Mouse (Mus musculus): ENCODE results near the gene Igfbp7.

GRCm38 (mm10) chr5:77367145-77367544 lies 40.7 kb downstream of the Igfbp7 start:
- TF ChIP-seq GATA1 (IDR thresholded peaks at IDR 0.05; ENCODE audit: low read length) (no peak), TAL1 (IDR thresholded peaks at IDR 0.05; ENCODE audit: low read length) (no peak)
